Mouse (Mus musculus) CH12.LX (cell line): ENCODE data around the gene Ccdc152. TPM values are rescaled to one million over a fixed set of nuclear protein-coding genes. Genes with fewer than 3 reads are reported as not detected.

Source experiments
- DNase-seq: peaks from one replicate; pipeline ENCODE4 v3.0.0-alpha.2; 2013; ENCODE audit errors: extremely low read depth
- H3K27ac ChIP-seq: 2 replicates; pipeline ENCODE4 v1.5.1; 2012; ENCODE audit warnings: low read depth, mild to moderate bottlenecking, control low read depth, moderate library complexity; ENCODE audit not compliant: insufficient read depth
- H3K27me3 ChIP-seq: replicated peaks from 2 replicates; pipeline ENCODE3; 2012; ENCODE audit warnings: inconsistent platforms
- H3K36me3 ChIP-seq, 2 experiments: replicated peaks in 1 of 2; 2 replicates each; pipeline versions ENCODE3 to v1.6.1; 2012; ENCODE audit warnings: inconsistent platforms in 1 of 2, low read length in 1 of 2, mild to moderate bottlenecking in 1 of 2, mixed read lengths in 1 of 2, moderate library complexity in 1 of 2; ENCODE audit not compliant: control insufficient read depth in 1 of 2, insufficient read depth in 1 of 2
- H3K4me1 ChIP-seq, 2 experiments: 2 replicates each; pipeline ENCODE4 v1.6.1; 2012; ENCODE audit warnings: inconsistent platforms in 1 of 2, moderate library complexity in 1 of 2; ENCODE audit not compliant: insufficient read depth in 2 of 2, control insufficient read depth in 1 of 2
- H3K4me2 ChIP-seq: 2 replicates; pipeline ENCODE4 v1.6.1; 2012; ENCODE audit warnings: low read depth, mild to moderate bottlenecking, control low read depth; ENCODE audit not compliant: poor library complexity, insufficient read depth, severe bottlenecking
- H3K4me3 ChIP-seq, 3 experiments: fragments of 150-350 bp in 1 of 3; sonication (generic) in 1 of 3; replicated peaks in 1 of 3; 2 replicates each; pipeline versions ENCODE3 to v1.5.1; 2011 to 2012; ENCODE audit warnings: low read depth in 2 of 3, low read length in 2 of 3, mild to moderate bottlenecking in 2 of 3, moderate library complexity in 2 of 3, control low read depth in 1 of 3, improper control_type of control experiment in 1 of 3, inconsistent platforms in 1 of 3, mixed read lengths in 1 of 3; ENCODE audit not compliant: poor library complexity in 1 of 3
- H3K79me2 ChIP-seq: replicated peaks from 2 replicates; pipeline ENCODE4 v1.6.1; 2012; ENCODE audit warnings: mild to moderate bottlenecking, moderate library complexity; ENCODE audit not compliant: control insufficient read depth, poor library complexity, insufficient read depth, severe bottlenecking; ENCODE audit errors: extremely low read depth
- H3K9ac ChIP-seq: 2 replicates; pipeline ENCODE4 v1.6.1; 2012; ENCODE audit warnings: low read depth, mild to moderate bottlenecking, control low read depth, moderate library complexity; ENCODE audit not compliant: insufficient read depth
- H3K9me3 ChIP-seq: replicated peaks from 2 replicates; pipeline ENCODE3; 2012; ENCODE audit warnings: low read length, inconsistent platforms, mixed read lengths
- BHLHE40 ChIP-seq: IDR thresholded peaks from 2 replicates; pipeline ENCODE4 v1.6.1; 2011; ENCODE audit warnings: mild to moderate bottlenecking, low read depth, low read length, improper control_type of control experiment
- CHD1 ChIP-seq: IDR thresholded peaks from 2 replicates; pipeline ENCODE4 v1.6.1; 2012; ENCODE audit warnings: low read depth, low read length, improper control_type of control experiment, inconsistent platforms
- CHD2 ChIP-seq: IDR thresholded peaks from 2 replicates; pipeline ENCODE4 v1.6.1; 2011; ENCODE audit warnings: low read length, improper control_type of control experiment
- CTCF ChIP-seq, 2 experiments: IDR thresholded peaks in 1 of 2; conservative IDR thresholded peaks in 1 of 2; 2 replicates each; pipeline ENCODE4 v1.5.1; 2011 to 2012; ENCODE audit warnings: low read depth in 2 of 2, low read length in 2 of 2, improper control_type of control experiment in 1 of 2, inconsistent platforms in 1 of 2, mild to moderate bottlenecking in 1 of 2, moderate library complexity in 1 of 2
- ELF1 ChIP-seq: IDR thresholded peaks from 2 replicates; pipeline ENCODE4 v1.6.1; 2014; ENCODE audit warnings: low read depth, mild to moderate bottlenecking, inconsistent platforms, low read length, improper control_type of control experiment
- EP300 ChIP-seq: IDR thresholded peaks from 2 replicates; pipeline ENCODE4 v1.6.1; 2011; ENCODE audit warnings: low read length, improper control_type of control experiment
- HCFC1 ChIP-seq: IDR thresholded peaks from 2 replicates; pipeline ENCODE4 v1.6.1; 2012; ENCODE audit warnings: low read depth, mild to moderate bottlenecking, inconsistent platforms, low read length, improper control_type of control experiment
- IRF4 ChIP-seq: IDR thresholded peaks from 2 replicates; pipeline ENCODE4 v1.6.1; 2014; ENCODE audit warnings: low read depth, mild to moderate bottlenecking, inconsistent platforms, low read length, improper control_type of control experiment
- JUN ChIP-seq: IDR thresholded peaks from 2 replicates; pipeline ENCODE4 v1.6.1; 2011; ENCODE audit warnings: low read depth, mild to moderate bottlenecking, low read length, improper control_type of control experiment, moderate library complexity; ENCODE audit not compliant: insufficient read depth
- MAX ChIP-seq: IDR thresholded peaks from 2 replicates; pipeline ENCODE4 v1.6.1; 2011; ENCODE audit warnings: low read length, improper control_type of control experiment
- MAZ ChIP-seq: IDR thresholded peaks from 2 replicates; pipeline ENCODE4 v1.6.1; 2012; ENCODE audit warnings: low read depth, mild to moderate bottlenecking, inconsistent platforms, low read length, improper control_type of control experiment, moderate library complexity
- MXI1 ChIP-seq: IDR thresholded peaks from 2 replicates; pipeline ENCODE4 v1.6.1; 2011; ENCODE audit warnings: mild to moderate bottlenecking, low read depth, low read length, improper control_type of control experiment
- NRF1 ChIP-seq: IDR thresholded peaks from 2 replicates; pipeline ENCODE4 v1.6.1; 2014; ENCODE audit warnings: low read depth, mild to moderate bottlenecking, inconsistent platforms, low read length, improper control_type of control experiment, moderate library complexity
- POLR2AphosphoS2 ChIP-seq: IDR thresholded peaks from 2 replicates; pipeline ENCODE4 v1.6.1; 2011; ENCODE audit warnings: low read depth, low read length, improper control_type of control experiment
- RAD21 ChIP-seq: IDR thresholded peaks from 2 replicates; pipeline ENCODE4 v1.6.1; 2011; ENCODE audit warnings: low read depth, mild to moderate bottlenecking, low read length, improper control_type of control experiment, moderate library complexity
- TBP ChIP-seq: conservative IDR thresholded peaks from 2 replicates; pipeline ENCODE4 v1.6.1; 2011; ENCODE audit warnings: low read depth, low read length, improper control_type of control experiment
- USF1 ChIP-seq: IDR thresholded peaks from 2 replicates; pipeline ENCODE4 v1.6.1; 2014; ENCODE audit warnings: low read depth, mild to moderate bottlenecking, inconsistent platforms, low read length, improper control_type of control experiment
- ZMIZ1 ChIP-seq: IDR thresholded peaks from 2 replicates; pipeline ENCODE4 v1.6.1; 2012; ENCODE audit warnings: low read depth, mild to moderate bottlenecking, inconsistent platforms, low read length, improper control_type of control experiment
- dilution Hi-C: fragments of 300-500 bp; cut with MboI; formaldehyde crosslinking; loops from 2 replicates; pipeline ENCODE4 v1.14.3; 2020; ENCODE audit warnings: low sequenced_read_pairs; ENCODE audit not compliant: extremely low pct_unique_long_range_greater_than_20kb, extremely low pct_ligation_motif_present
- in situ Hi-C: fragments of 300-500 bp; cut with MboI; formaldehyde crosslinking; loops from 3 replicates; pipeline ENCODE4 v1.14.3; 2019; ENCODE audit warnings: low sequenced_read_pairs, low pct_ligation_motif_present, low pct_unique_long_range_greater_than_20kb, mixed read lengths
- polyA plus RNA-seq: library from polyadenylated mRNA; unstranded; fragments of >175 nt; gene quantifications from 2 replicates; pipeline ENCODE4 v1.2.1, GENCODE M21; 2012; ENCODE audit warnings: low read depth; ENCODE audit not compliant: insufficient read length
- total RNA-seq, 2 experiments: library from RNA; depleted of rRNA; stranded (reverse); fragments of 300-350 nt in 1 of 2; fragments of >200 nt in 1 of 2; gene quantifications; 2 replicates each; pipeline ENCODE4 v1.2.3; 2012 to 2014

Gene Ccdc152
- total and polyA plus RNA-seq, 3 experiments, result 0.08 to 0.99 TPM; not detected in 1

DNA sequence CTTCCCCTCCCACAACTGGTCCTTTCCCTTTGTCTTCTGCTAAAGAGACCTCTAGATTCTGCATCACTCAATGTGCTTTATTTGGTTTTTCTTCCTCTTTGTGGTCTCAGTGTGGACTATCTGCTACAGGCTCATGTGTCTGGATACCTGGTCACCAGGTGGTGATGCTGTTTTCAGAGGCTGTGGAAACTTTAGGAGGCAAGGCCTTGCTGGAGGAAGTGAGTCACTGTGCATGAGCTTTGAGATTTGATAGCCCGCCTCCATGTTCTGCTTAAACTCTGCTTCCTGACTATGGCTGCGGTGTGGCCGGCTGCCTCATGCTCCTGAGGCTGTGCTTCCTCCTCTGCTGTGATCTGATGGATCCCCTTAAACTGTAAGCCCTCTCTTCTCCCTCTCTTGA lies 12.9 kb downstream of the Ccdc152 start:
- Histone ChIP-seq H3K27ac (no peak overlapping the region), H3K27me3 (no peaks in the 10 kb centered on the region), H3K9ac (no peak overlapping the region), H3K79me2 (no peaks in the 10 kb centered on the region), H3K4me1 (peaks cover 4 to 18% of the 10 kb centered on the region in 2 experiments; a peak in 2 of 4 replicates), H3K36me3 (peaks cover 0 to 2% of the 10 kb centered on the region in 2 experiments), H3K4me3 (peak overlapping the region in 1 of 3 experiments; percentile 21), H3K9me3 (no peaks in the 10 kb centered on the region), H3K4me2 (no peak overlapping the region)
- dilution Hi-C loops (no loop called here), in situ Hi-C loops (no loop called here)
- TF ChIP-seq CTCF (conservative IDR thresholded peaks at IDR 0.05 in 1 of 2, IDR thresholded peaks at IDR 0.05 in 1 of 2; ENCODE audit: low read depth in 2 of 2, low read length in 2 of 2) (no peak), MAX (no peak), RAD21 (no peak), ELF1 (no peak), POLR2AphosphoS2 (no peak)
- peak; percentile 76 for DNase-seq

DNA sequence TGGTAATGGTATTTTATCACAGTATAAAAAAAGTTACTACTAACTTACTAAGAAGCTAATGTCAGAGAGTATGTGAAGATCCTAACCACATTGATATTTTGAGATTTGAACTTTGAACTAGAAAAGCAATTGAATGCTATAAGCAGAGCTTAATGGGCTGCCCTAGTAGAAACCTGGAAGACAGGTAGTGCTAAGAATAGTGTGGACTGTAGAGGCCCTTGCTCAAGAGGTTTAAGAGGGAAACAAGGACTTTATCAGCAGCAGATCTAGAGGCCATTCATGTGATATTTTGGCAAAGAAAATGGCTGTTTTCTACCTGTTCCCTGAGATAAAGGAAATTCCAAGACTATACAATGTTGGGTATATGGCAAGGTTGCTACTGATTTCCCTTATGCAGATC lies 17.3 kb downstream of the Ccdc152 start:
- H3K79me2 ChIP-seq, result no peaks in the 10 kb centered on the region
- no peak overlapping the region for H3K4me2 ChIP-seq
- peaks cover 2 to 7% of the 10 kb centered on the region in 2 experiments; a peak in 2 of 4 replicates for H3K4me1 ChIP-seq
- H3K27me3 ChIP-seq, result no peaks in the 10 kb centered on the region
- no peak overlapping the region for H3K4me3 ChIP-seq
- no peaks in the 10 kb centered on the region for H3K36me3 ChIP-seq
- no peak for DNase-seq
- no peak for TF ChIP-seq RAD21
- no peak overlapping the region for H3K27ac ChIP-seq
- dilution Hi-C loops, result no loop called here
- H3K9ac ChIP-seq, result no peak overlapping the region
- no peaks in the 10 kb centered on the region for H3K9me3 ChIP-seq
- in situ Hi-C loops, result no loop called here

- Histone ChIP-seq H3K79me2 (no peaks in the 10 kb centered on the region), H3K4me3 (no peak overlapping the region), H3K9me3 (no peaks in the 10 kb centered on the region), H3K9ac (no peak overlapping the region), H3K27ac (no peak overlapping the region), H3K27me3 (no peaks in the 10 kb centered on the region), H3K4me2 (no peak overlapping the region), H3K4me1 (0 out of 4 replicates have a peak, but pooled peaks cover 0 to 3% of the 10 kb centered on the region in 2 experiments), H3K36me3 (peaks cover 0 to 3% of the 10 kb centered on the region in 2 experiments)
- no peak for TF ChIP-seq BHLHE40
- TF ChIP-seq MXI1, result no peak
- TF ChIP-seq HCFC1, result no peak
- TF ChIP-seq CHD1, result no peak
- TF ChIP-seq USF1, result no peak
- no peak for TF ChIP-seq IRF4
- TF ChIP-seq RAD21, result no peak
- no peak for TF ChIP-seq CTCF (conservative IDR thresholded peaks at IDR 0.05 in 1 of 2, IDR thresholded peaks at IDR 0.05 in 1 of 2; ENCODE audit: low read depth in 2 of 2, low read length in 2 of 2)
- no peak for TF ChIP-seq ELF1
- no peak for TF ChIP-seq JUN
- TF ChIP-seq MAZ, result no peak
- TF ChIP-seq CHD2, result no peak
- no peak for TF ChIP-seq TBP
- no peak for TF ChIP-seq NRF1
- no peak for TF ChIP-seq ZMIZ1
- no peak for TF ChIP-seq MAX
- no peak for TF ChIP-seq EP300
- no peak for DNase-seq
- dilution Hi-C loops (no loop called here), in situ Hi-C loops (no loop called here)
Observed at GRCm38 (mm10) chr15:3281737-3282136, 21.6 kb downstream of the Ccdc152 start.
